Mouse (Mus musculus): ENCODE data around the gene Daxx. TPM values are rescaled to one million over a fixed set of nuclear protein-coding genes. Genes with fewer than 3 reads are reported as not detected.
A peak's percentile ranks its signal among the peaks of the same experiment; 100 is the strongest.

Daxx gene
- polyA plus RNA-seq, 1 experiment from 2014 or later = 64.6 TPM

DNA sequence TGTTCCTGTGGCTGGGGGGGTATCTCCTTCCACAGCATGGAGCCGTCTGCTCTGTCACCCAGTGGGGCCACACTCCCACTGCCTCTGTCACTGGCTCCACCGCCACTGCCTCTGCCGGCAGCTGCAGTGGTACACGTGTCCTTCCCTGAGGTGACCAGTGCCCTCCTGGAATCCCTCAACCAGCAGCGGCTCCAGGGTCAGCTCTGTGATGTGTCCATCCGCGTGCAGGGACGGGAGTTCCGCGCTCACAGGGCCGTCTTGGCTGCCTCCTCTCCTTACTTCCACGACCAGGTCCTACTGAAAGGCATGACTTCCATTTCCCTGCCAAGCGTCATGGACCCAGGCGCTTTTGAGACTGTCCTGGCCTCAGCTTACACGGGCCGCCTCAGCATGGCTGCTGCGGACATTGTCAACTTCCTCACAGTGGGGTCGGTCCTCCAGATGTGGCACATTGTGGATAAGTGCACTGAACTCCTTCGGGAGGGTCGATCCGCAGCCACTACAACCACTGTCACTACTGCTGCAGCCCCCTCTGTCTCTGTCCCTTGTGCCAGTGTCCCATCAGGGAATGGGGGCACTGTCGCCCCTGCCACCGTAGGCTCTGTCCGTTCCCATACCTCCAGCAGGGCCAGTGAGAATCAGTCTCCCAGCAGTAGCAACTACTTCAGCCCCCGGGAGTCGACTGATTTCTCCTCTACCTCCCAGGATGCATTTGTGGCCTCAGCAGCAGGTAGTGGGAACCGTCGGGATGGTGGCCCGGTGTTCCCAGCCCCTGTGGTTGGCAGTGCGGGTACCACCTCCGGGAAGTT lies 7.8 kb downstream of the Daxx start:
- ATAC-seq (ENCODE audit: low FRiP score, low read depth) = no peak
- Histone ChIP-seq H3K4me1 (peaks cover 50% of the 10 kb centered on the region), H3K9ac (replicated peaks) (peak overlapping the region; percentile 66), H3K27ac (replicated peaks) (no peak overlapping the region), H3K27me3 (peaks cover 14% of the 10 kb centered on the region), H3K4me3 (peak overlapping the region; percentile 68), H3K9me3 (no peaks in the 10 kb centered on the region), H3K36me3 (peaks cover 43% of the 10 kb centered on the region), H3K4me2 (replicated peaks) (peak overlapping the region; percentile 53)
- 76% methylated on average over 31 of the region's 31 CpGs for WGBS

DNA sequence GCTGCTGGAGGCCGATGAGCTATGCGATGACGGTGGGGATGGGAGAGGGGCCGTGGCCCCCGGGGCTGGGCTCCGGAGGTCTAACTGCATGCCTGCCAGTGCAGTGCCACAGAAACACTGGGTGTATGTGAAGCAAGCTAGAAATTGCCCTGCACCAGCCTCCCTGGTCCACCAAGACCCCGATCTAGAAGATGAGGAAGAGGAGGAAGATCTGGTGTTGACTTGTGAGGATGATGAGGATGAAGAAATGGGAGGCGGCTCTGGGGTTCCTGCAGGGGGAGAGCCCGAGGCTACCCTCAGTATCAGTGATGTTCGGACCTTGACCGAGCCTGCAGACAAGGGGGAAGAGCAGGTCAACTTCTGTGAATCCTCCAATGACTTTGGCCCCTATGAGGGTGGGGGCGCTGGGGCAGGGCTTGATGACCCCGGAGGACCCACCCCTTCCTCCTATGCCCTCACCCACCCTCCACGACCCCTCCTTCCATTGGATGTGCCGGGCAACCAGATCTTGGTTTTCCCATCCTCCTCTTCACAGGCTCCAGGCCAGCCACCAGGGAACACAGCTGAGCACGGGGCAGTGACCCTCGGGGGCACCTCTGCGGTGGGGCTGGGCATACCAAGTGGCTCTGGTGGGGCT lies 8.6 kb downstream of the Daxx start:
- peaks cover 36% of the 10 kb centered on the region for H3K36me3 ChIP-seq
- peaks cover 14% of the 10 kb centered on the region for H3K27me3 ChIP-seq
- no peak overlapping the region; the same call in 1 of the 2 replicates for H3K4me2 ChIP-seq (replicated peaks)
- no peaks in the 10 kb centered on the region for H3K9me3 ChIP-seq
- ATAC-seq (ENCODE audit: low FRiP score, low read depth) = no peak
- H3K4me3 ChIP-seq = 0 out of 2 replicates have a peak overlapping the region, but pooled peaks have one; percentile 68
- no peak overlapping the region for H3K9ac ChIP-seq (replicated peaks)
- 83% methylated on average over 18 of the region's 18 CpGs for WGBS
- no peak overlapping the region for H3K27ac ChIP-seq (replicated peaks)
- H3K4me1 ChIP-seq = peaks cover 50% of the 10 kb centered on the region

DNA sequence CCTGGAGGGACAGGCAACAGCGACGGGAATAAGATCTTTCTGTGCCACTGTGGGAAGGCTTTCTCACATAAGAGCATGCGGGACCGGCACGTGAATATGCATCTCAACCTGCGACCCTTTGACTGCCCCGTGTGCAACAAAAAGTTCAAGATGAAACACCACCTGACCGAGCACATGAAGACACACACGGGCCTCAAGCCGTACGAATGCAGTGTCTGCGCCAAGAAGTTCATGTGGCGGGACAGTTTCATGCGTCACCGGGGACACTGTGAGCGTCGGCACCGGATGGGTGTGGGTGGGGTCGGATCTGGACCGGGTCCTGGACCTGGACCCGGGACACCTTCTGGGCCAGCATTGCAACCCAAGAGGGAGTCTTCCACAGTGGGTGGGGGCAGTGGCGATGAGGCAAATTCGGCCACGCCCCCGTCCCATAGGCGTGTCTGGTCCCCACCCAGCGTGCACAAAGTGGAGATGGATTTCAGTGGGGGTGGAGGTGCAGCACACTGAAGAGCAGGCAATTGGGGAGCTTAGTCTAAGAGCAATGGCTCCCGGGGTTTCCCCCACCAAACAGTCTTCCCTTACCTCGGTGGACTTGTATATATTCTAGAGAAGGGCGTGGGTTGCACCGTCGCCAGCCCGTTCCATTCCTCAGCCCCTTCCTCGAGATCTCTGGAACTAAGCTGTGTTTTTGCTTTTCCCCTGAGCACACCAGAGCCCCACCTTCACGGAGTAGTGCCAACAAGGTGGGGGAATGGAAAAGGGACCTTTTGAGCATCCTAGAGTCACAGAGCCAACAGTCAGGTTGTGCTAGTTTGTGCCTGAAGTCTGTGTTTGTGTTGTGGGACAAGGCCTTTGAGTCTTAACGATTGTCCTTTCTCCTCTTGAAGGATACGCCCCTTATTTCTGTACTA lies 9.3 kb downstream of the Daxx start:
- Histone ChIP-seq H3K9ac (replicated peaks) (0 out of 2 replicates have a peak overlapping the region, but pooled peaks have one; percentile 54), H3K4me2 (replicated peaks) (peak overlapping the region; percentile 81), H3K4me1 (peaks cover 50% of the 10 kb centered on the region), H3K4me3 (peak overlapping the region; percentile 47; the same call in 1 of the 2 replicates), H3K36me3 (peaks cover 29% of the 10 kb centered on the region), H3K27ac (replicated peaks) (no peak overlapping the region), H3K27me3 (peaks cover 14% of the 10 kb centered on the region), H3K9me3 (no peaks in the 10 kb centered on the region)
- ATAC-seq (ENCODE audit: low FRiP score, low read depth) = no peak
- WGBS = 64% methylated on average over 37 of the region's 37 CpGs

DNA sequence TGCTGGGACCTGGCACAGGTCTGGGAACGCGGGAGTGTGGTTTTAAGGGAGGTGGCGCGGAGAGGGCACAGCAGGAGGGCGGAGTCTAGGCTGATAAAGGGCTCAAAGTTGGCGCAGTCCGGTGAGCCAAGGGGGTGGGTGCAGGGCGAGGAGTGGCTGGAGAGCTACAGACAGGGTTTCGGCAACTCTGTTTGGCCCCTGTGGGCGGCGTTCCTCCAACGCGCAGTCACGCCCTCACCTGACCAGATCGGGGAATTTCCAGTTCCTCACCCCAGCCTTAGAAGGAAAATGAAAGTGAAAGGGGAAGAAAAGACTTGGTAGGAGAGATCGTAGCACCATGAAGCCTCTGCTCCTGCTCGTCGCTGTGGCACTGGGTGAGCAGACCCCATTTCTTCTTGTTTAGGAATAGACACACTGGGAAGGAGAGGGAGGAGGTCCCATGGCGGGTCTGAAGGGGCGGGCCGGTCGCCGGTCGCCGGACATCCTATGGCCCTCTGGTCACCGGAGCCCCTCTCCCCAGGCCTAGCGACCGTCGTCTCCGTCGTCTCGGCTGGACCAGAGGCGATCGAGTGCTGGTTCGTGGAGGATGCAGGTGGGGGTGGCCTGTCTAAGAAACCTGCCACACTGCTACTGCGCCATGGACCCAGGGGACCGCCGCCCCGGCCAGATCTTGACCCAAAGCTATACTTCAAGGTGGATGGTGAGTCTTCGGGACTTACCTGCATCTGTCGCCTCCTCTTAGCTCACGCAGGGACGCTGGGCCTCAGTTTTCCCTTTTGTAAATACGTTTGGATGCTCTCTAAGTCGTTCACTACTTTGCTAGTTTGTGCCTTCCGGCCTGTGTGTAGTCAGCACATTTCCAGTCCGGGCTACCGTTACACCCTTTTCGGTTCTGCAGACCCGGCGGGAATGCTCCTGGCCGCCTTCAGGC lies 10.4 kb downstream of the Daxx start:
- H3K36me3 ChIP-seq = peaks cover 19% of the 10 kb centered on the region; the same call in 1 of the 2 replicates
- peak overlapping the region; percentile 58 for H3K27ac ChIP-seq (replicated peaks)
- WGBS = under 1% methylated on average over 52 of the region's 52 CpGs
- no peaks in the 10 kb centered on the region for H3K9me3 ChIP-seq
- H3K27me3 ChIP-seq = peaks cover 14% of the 10 kb centered on the region
- ATAC-seq (ENCODE audit: low FRiP score, low read depth) = no peak
- peak overlapping the region; percentile 81 for H3K4me2 ChIP-seq (replicated peaks)
- peaks cover 49% of the 10 kb centered on the region for H3K4me1 ChIP-seq
- H3K9ac ChIP-seq (replicated peaks) = peak overlapping the region; percentile 54
- H3K4me3 ChIP-seq = peak overlapping the region; percentile 47

DNA sequence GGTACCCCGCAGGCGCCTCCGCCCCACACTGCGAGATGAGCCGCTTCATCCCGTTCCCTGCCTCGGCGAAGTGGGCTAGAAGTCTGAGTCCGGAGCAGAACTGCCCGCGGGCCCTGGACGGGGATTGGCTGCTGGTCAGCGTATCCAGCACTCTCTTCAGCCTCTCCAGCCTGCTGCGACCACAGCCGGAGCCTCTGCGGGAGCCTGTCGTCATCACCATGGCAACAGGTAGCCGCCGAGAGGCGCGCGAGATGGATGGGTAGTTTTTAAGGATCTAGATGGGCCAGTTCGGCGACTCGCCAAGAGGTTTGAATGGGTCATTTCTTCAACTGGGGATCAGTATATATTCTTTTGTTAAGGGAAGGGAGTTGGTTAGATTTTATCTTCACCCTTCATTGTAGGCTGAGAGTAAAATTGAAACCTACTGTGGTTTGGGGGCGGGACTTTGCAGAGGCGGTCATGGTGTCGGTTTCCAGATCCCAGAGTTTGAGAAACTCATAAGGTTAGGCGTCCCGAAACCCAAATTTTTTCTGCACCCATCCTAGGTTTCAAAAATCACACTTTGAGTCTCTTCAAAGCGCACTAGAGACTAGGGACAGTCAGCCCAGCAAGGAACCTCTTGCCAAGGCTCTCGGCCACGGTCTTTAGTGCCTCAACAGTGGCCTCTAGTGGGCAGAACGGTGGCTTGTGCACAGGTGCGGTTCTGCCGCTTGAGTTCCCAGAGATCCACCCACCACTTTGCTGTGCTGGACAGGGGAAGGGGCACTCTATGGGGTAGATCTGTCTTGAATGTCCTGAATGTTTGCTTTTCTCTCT lies 11.3 kb downstream of the Daxx start:
- Histone ChIP-seq H3K4me1 (peaks cover 40% of the 10 kb centered on the region), H3K4me3 (peak overlapping the region; percentile 47), H3K4me2 (replicated peaks) (peak overlapping the region; percentile 81), H3K36me3 (peaks cover 16% of the 10 kb centered on the region; the same call in 1 of the 2 replicates), H3K9me3 (no peaks in the 10 kb centered on the region), H3K9ac (replicated peaks) (peak overlapping the region; percentile 54), H3K27me3 (peaks cover 14% of the 10 kb centered on the region), H3K27ac (replicated peaks) (peak overlapping the region; percentile 58)
- WGBS = under 1% methylated on average over 36 of the region's 36 CpGs
- peak; percentile 57 for ATAC-seq (ENCODE audit: low FRiP score, low read depth)

DNA sequence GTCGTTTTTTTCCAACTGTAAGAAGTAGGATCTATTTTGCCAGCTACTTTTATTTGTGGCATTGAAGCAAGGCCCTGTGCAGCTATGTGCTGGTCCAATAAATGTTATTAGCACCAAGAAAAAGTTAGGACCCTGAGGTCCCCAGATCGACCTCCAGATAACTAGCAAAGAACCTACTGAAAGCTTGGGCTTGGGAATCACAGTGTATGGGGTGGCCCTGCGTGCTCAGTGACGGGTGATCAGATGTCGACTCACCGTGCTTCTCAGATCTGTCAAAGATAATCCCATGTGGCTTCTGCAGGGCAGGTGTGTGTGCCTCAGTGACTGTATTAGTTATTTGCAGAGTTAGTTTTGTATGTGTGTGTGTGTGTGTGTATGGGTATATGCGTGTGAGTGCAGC lies 12.1 kb downstream of the Daxx start:
- WGBS = 90% methylated on average over 7 of the region's 7 CpGs
- Histone ChIP-seq H3K4me2 (replicated peaks) (no peak overlapping the region), H3K9ac (replicated peaks) (no peak overlapping the region), H3K4me1 (peaks cover 40% of the 10 kb centered on the region), H3K9me3 (no peaks in the 10 kb centered on the region), H3K27ac (replicated peaks) (no peak overlapping the region), H3K4me3 (no peak overlapping the region), H3K27me3 (peaks cover 14% of the 10 kb centered on the region), H3K36me3 (peaks cover 16% of the 10 kb centered on the region; the same call in 1 of the 2 replicates)
- no peak for ATAC-seq (ENCODE audit: low FRiP score, low read depth)

DNA sequence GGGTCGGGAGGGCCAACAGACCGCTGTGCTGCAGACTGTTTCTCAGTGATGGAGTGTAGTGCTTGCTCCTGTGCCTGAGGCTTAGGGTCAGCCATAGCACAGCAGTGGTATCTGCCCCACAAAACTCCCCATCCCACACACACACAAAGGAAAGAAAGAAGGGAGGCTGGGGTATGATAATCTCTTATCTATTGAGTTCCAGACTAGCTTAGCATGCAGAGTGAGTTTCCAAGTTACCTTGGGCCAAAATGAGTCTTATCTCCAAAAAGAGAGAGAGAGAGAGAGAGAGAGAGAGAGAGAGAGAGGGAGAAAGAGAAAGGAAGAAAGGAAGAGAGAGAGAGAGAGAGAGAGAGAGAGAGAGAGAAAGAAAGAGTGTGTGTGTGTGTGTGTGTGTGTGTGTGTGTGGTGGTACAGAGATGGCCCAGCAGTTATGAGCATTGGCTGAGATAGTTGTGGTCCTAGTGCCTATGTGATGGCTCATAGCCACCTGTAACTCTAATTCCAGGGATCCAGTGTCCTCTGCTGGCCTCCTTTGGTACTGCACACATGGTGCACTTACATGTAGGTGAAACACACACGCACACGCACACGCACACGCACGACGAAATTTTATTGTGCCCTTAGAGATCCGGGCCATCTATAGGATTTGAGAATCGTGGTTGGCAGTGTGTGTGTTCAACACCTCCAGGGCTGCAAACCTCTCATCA lies 15.5 kb downstream of the Daxx start:
- Histone ChIP-seq H3K4me1 (peaks cover 26% of the 10 kb centered on the region), H3K36me3 (0 out of 2 replicates have a peak, but pooled peaks cover 7% of the 10 kb centered on the region), H3K27me3 (no peaks in the 10 kb centered on the region), H3K9ac (replicated peaks) (no peak overlapping the region), H3K9me3 (no peaks in the 10 kb centered on the region), H3K4me3 (no peak overlapping the region), H3K27ac (replicated peaks) (no peak overlapping the region), H3K4me2 (replicated peaks) (no peak overlapping the region)
- ATAC-seq (ENCODE audit: low FRiP score, low read depth) = no peak
- 83% methylated on average over 10 of the region's 10 CpGs for WGBS

DNA sequence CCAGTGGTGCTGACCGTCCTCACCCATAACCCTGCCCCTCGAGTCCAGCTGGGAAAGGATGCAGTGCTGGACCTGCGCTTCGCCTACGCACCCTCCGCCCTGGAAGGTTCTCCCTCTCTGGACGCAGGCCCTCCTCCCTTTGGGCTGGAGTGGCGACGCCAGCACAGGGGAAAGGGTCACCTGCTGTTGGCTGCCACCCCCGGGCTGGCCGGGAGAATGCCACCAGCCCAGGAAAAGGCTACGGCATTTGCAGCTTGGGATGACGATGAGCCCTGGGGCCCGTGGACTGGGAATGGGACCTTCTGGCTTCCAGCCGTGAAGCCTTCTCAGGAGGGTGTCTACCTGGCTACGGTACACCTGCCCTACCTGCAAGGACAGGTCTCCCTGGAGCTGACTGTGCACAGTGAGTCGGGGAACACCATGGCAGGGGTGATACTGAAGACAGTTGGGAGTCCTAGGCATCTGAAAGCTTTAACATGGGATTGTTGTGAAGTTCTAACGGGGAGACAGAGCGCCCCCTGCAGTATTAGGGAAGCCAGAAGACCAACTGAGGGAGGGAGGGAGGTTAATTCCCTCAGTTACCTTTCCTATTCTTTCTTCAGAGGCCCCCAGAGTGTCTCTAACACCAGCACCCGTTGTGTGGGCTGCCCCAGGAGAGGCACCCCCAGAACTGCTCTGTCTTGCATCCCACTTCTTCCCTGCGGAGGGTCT lies 16.3 kb downstream of the Daxx start:
- H3K27me3 ChIP-seq = no peaks in the 10 kb centered on the region
- WGBS = 86% methylated on average over 21 of the region's 21 CpGs
- no peak overlapping the region for H3K27ac ChIP-seq (replicated peaks)
- H3K9me3 ChIP-seq = no peaks in the 10 kb centered on the region
- no peak for ATAC-seq (ENCODE audit: low FRiP score, low read depth)
- no peak overlapping the region for H3K4me3 ChIP-seq
- H3K4me1 ChIP-seq = peaks cover 20% of the 10 kb centered on the region
- no peak overlapping the region for H3K4me2 ChIP-seq (replicated peaks)
- no peak overlapping the region for H3K9ac ChIP-seq (replicated peaks)
- 0 out of 2 replicates have a peak, but pooled peaks cover 7% of the 10 kb centered on the region for H3K36me3 ChIP-seq

DNA sequence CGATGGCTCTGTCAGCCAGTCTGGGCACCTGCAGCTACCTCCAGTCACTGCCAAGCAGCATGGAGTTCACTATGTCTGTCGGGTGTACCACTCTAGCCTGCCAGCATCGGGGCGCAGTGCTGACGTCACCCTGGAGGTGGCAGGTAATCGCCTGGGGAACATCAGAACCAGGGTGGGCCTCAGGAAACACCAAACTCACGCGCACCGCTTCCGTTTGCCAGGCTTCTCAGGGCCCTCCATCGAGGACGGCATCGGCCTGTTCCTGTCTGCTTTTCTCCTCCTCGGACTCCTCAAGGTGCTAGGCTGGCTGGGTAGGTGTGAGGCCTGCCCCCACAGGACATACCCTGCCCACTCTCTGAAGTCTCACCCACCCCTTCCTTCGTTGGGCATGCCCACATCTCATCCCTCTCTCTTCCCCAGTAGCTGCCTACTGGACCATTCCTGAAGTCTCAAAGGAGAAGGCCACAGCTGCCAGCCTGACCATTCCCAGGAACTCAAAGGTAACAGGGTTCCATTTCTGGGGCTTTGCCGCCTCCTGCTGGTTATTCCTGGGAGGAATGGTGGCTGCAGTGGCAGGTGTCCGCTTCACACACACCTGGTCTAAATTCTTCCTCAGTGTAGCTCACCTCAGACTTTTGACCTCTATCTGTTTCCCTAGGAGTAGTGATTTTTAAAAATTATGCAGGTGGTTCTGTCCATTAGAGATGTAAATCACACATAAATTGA lies 17.2 kb downstream of the Daxx start:
- no peak overlapping the region for H3K4me3 ChIP-seq
- H3K4me2 ChIP-seq (replicated peaks) = no peak overlapping the region
- no peak for ATAC-seq (ENCODE audit: low FRiP score, low read depth)
- H3K4me1 ChIP-seq = peaks cover 22% of the 10 kb centered on the region
- no peaks in the 10 kb centered on the region for H3K27me3 ChIP-seq
- no peak overlapping the region for H3K27ac ChIP-seq (replicated peaks)
- 0 out of 2 replicates have a peak, but pooled peaks cover 7% of the 10 kb centered on the region for H3K36me3 ChIP-seq
- WGBS = 71% methylated on average over 17 of the region's 17 CpGs
- H3K9me3 ChIP-seq = no peaks in the 10 kb centered on the region
- H3K9ac ChIP-seq (replicated peaks) = 0 out of 2 replicates have a peak overlapping the region, but pooled peaks have one; percentile 0

Data from midbrain, embryonic 12.5 days (tissue).